Mouse (Mus musculus): Measurements from ENCODE around the gene Tacc2.

DNA sequence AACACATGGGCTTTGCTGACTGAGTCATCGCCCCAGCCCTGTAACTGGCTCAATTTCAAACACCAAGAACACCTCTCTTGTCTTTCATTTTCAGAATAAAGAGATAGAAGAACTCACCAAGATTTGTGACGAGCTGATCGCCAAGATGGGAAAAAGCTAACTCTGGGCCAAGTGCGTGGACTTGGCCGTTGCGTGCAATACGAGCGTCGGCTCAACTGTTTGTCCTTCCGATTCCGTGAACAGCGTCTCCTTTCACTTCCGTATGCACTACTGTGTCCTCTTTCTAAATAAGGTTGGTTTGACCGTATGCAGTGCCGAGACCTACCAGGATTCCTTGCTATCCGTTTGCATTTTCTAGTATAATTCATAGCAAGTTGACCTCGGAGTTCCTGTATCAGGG is 186.9 kb downstream of the Tacc2 start:
- TF ChIP-seq CTCF (IDR thresholded peaks at IDR 0.05; ENCODE audit: extremely low read depth, insufficient read length, insufficient replicate concordance, low read depth, low read length): no peak
- no peak for TF ChIP-seq POLR2A (IDR thresholded peaks at IDR 0.05; ENCODE audit: low read depth, low read length)

Data from small intestine, adult 2 months (tissue).